Mouse (Mus musculus) spleen, adult 2 months (tissue): Measurements from ENCODE around the gene Bend6. TPM values are rescaled to one million over a fixed set of nuclear protein-coding genes. Genes with fewer than 3 reads are reported as not detected.
A peak's percentile ranks its signal among the peaks of the same experiment; 100 is the strongest.

Experiments used
- DNase-seq, 2 experiments: peaks; one replicate each; pipeline versions ENCODE4 v3.0.0 to v3.0.0-alpha.2; 2012 to 2021; ENCODE audit warnings: low spot score in 2 of 2, low read depth in 1 of 2
- H3K27ac ChIP-seq: fragments of 200-500 bp; 2 replicates; pipeline ENCODE4 v1.5.1; 2012; ENCODE audit warnings: low read length, inconsistent platforms; ENCODE audit not compliant: insufficient read depth
- H3K27me3 ChIP-seq: fragments of 200-500 bp; 2 replicates; pipeline ENCODE4 v1.6.1; 2012; ENCODE audit warnings: mild to moderate bottlenecking, moderate library complexity, low read length, inconsistent platforms; ENCODE audit not compliant: control insufficient read depth, insufficient read depth
- H3K36me3 ChIP-seq: fragments of 200-500 bp; 2 replicates; pipeline ENCODE4 v1.6.1; 2012; ENCODE audit warnings: mild to moderate bottlenecking, low read length, inconsistent platforms; ENCODE audit not compliant: control insufficient read depth, insufficient read depth
- H3K4me1 ChIP-seq: fragments of 200-500 bp; 2 replicates; pipeline ENCODE4 v1.6.1; 2011; ENCODE audit warnings: inconsistent platforms; ENCODE audit not compliant: control insufficient read depth, insufficient read depth, insufficient read length
- H3K4me3 ChIP-seq: fragments of 200-500 bp; 2 replicates; pipeline ENCODE4 v1.5.1; 2011; ENCODE audit warnings: mild to moderate bottlenecking, inconsistent platforms; ENCODE audit not compliant: insufficient read depth, insufficient read length; ENCODE audit errors: extremely low read depth
- CTCF ChIP-seq: fragments of 200-500 bp; IDR thresholded peaks from 2 replicates; pipeline ENCODE4 v1.5.1; 2011; ENCODE audit warnings: mild to moderate bottlenecking, inconsistent platforms; ENCODE audit not compliant: insufficient read depth, insufficient read length, insufficient replicate concordance; ENCODE audit errors: extremely low read depth
- POLR2A ChIP-seq: fragments of 200-500 bp; IDR thresholded peaks from 2 replicates; pipeline ENCODE4 v1.6.1; 2011; ENCODE audit warnings: low read depth, low read length, inconsistent platforms
- WGBS: fragments of 180-500 bp; shearing (Covaris S2); methylation state at CpG from one replicate; pipeline ENCODE4 v1.1.7; 2018; 5-methylcytosine and 5-hydroxymethylcytosine counted together
- polyA plus RNA-seq: library from polyadenylated mRNA; depleted of rRNA; stranded (reverse); fragments of >200 nt; gene quantifications from 2 replicates; pipeline ENCODE4 v1.2.3, GENCODE M21; 2012; rRNA removed

The Bend6 gene
- polyA plus RNA-seq, 1 experiment, result 0.43 TPM

- no peak overlapping the region for H3K4me3 ChIP-seq
- no peaks in the 10 kb centered on the region; the same call in 1 of the 2 replicates for H3K4me1 ChIP-seq
- no peak for DNase-seq
- no peak overlapping the region for H3K27ac ChIP-seq
- H3K27me3 ChIP-seq, result no peaks in the 10 kb centered on the region
- TF ChIP-seq CTCF (no peak), POLR2A (no peak)
- H3K36me3 ChIP-seq, result no peaks in the 10 kb centered on the region
- WGBS, result 93% methylated on average over 2 of the region's 2 CpGs
Observed at GRCm38 (mm10) chr1:33817931-33818330, 89.7 kb downstream of the Bend6 start.

- Histone ChIP-seq H3K27me3 (no peaks in the 10 kb centered on the region), H3K4me1 (no peaks in the 10 kb centered on the region; the same call in 1 of the 2 replicates), H3K36me3 (peaks cover 3% of the 10 kb centered on the region; the same call in 1 of the 2 replicates), H3K4me3 (peak within 1 kb of the TSS; percentile 74), H3K27ac (peak within 1 kb of the TSS; percentile 48)
- peak; percentile 65 to 89 for DNase-seq
- TF ChIP-seq POLR2A, result no peak
- 0 out of 2 replicates have a peak, but pooled peaks have one; percentile 1 for TF ChIP-seq CTCF
- under 1% methylated on average over 84 of the region's 85 CpGs for WGBS
Observed at GRCm38 (mm10) chr1:33813868-33814794, 93.5 kb downstream of the Bend6 start, which contains the start of gene Zfp451. Gene Zfp451, minus strand, starts transcription at chr1:33814595.

- Histone ChIP-seq H3K27me3 (no peaks in the 10 kb centered on the region), H3K4me3 (peak overlapping the region; percentile 74), H3K4me1 (no peaks in the 10 kb centered on the region; the same call in 1 of the 2 replicates), H3K27ac (no peak overlapping the region), H3K36me3 (peaks cover 3% of the 10 kb centered on the region; the same call in 1 of the 2 replicates)
- TF ChIP-seq POLR2A, result no peak
- TF ChIP-seq CTCF, result no peak
- no peak for DNase-seq
- 12% methylated on average over 11 of the region's 11 CpGs for WGBS
Observed at GRCm38 (mm10) chr1:33813495-33813867, 94.1 kb downstream of the Bend6 start.

GRCm38 (mm10) chr1:33803323-33803722 lies 104.3 kb downstream of the Bend6 start:
- H3K27me3 ChIP-seq, result no peaks in the 10 kb centered on the region
- H3K4me3 ChIP-seq, result no peak overlapping the region
- peaks cover 23% of the 10 kb centered on the region for H3K36me3 ChIP-seq
- 95% methylated on average over 2 of the region's 2 CpGs for WGBS
- TF ChIP-seq POLR2A (no peak), CTCF (no peak)
- no peak for DNase-seq
- H3K27ac ChIP-seq, result no peak overlapping the region
- H3K4me1 ChIP-seq, result no peaks in the 10 kb centered on the region

Other genes with a start within 250 kb of the Bend6 start
- 2.9 and 4.4 TPM in 2 replicates for gene Prim2, start 238.0 kb downstream of the Bend6 start, polyA plus RNA-seq
- gene Rab23, start 187.9 kb downstream of the Bend6 start, polyA plus RNA-seq, result 2.1 and 2.4 TPM in 2 replicates
- 5.3 and 8.1 TPM in 2 replicates for gene Bag2, start 150.0 kb downstream of the Bend6 start, polyA plus RNA-seq
- 2.6 and 3.3 TPM in 2 replicates for gene Zfp451, start 93.2 kb downstream of the Bend6 start, polyA plus RNA-seq
- gene Dst, start 409 bp upstream of the Bend6 start, polyA plus RNA-seq, result 6.1 and 7.6 TPM in 2 replicates